Mouse (Mus musculus) brain, embryonic 14.5 days (tissue): ENCODE results near the gene Vps13a. TPM values are rescaled to one million over a fixed set of nuclear protein-coding genes. Genes with fewer than 3 reads are reported as not detected.
"Not testable (repeated sequence)": the region's sequence is repeated elsewhere in the genome, so short reads cannot be mapped to it uniquely, and the experiment has no call there.

Experiments
- DNase-seq: peaks from one replicate; pipeline ENCODE4 v3.0.0-alpha.2; 2011; ENCODE audit warnings: low read depth
- CTCF ChIP-seq: fragments of 200-500 bp; IDR thresholded peaks from 2 replicates; pipeline ENCODE4 v1.5.1; 2012; ENCODE audit warnings: inconsistent platforms, mild to moderate bottlenecking, moderate library complexity, borderline replicate concordance; ENCODE audit not compliant: insufficient read depth, insufficient read length; ENCODE audit errors: extremely low read depth
- POLR2A ChIP-seq: fragments of 200-500 bp; IDR thresholded peaks from 2 replicates; pipeline ENCODE4 v1.6.1; 2012; ENCODE audit warnings: mild to moderate bottlenecking, inconsistent platforms, borderline replicate concordance; ENCODE audit not compliant: poor library complexity, insufficient read depth, insufficient read length, severe bottlenecking; ENCODE audit errors: extremely low read depth
- polyA plus RNA-seq: library from polyadenylated mRNA; depleted of rRNA; stranded (reverse); fragments of >200 nt; gene quantifications from 2 replicates; pipeline ENCODE4 v1.2.3, GENCODE M21; 2012; rRNA removed

Gene Vps13a
- 10.3 and 12.5 TPM in 2 replicates for polyA plus RNA-seq

DNA sequence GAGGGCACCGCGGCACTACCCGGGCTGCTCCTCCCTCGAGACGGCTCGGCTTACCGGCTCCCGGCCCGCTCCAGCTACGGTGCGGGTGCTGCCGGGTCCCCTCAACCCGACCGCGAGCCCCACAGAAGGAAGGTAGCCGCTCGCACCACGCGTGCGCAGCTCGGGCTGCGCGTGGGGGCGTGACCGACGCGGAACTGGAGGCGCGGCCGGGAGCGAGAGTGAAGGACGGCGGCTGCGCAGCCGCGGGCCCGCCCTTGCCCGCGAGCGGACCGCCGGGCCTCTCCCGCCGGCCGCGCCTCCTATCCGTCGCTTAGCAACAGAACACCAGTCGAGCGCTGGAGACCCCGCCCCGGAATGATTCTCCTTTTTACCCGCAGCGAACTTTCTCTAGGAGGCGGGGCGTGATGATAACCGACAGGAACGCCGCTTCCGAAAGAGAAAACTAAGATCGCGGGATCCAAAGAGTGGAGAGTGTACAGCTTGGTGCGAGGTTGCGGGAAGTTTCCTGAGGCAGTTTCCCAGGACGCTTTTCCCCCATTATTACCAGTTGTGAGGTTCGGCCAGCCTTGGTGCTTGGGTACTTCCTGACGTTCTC, at the start of gene Vps13a:
TSS of gene Vps13a (minus strand) at position 144 of the 595 bp plus-strand sequence.
- peak; percentile 96 for DNase-seq
- 0 out of 2 replicates have a peak, but pooled peaks have one; percentile 37 for TF ChIP-seq POLR2A
- no peak for TF ChIP-seq CTCF

DNA sequence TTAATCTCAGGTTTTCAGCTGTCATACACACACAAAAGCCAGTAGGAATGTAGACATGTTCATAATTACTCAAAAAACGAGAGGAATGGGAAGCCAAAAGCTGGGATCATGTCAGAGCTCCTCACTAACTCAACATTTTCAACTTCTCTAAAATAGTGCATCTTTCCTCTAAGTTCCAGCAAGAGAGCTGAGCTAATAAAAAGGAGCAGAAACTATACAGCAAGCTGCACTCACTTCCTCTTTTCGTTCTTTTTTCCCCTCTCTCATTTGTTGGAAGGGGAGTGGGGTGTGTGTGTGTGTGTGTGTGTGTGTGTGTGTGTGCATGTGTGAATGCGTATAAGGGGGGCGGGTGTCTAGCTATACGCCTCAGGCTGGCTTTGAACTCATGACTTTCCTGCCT, 46.9 kb upstream of the Vps13a start:
- TF ChIP-seq POLR2A (no peak), CTCF (no peak)
- DNase-seq: no peak

GRCm38 (mm10) chr19:16825228-16825627, 44.5 kb upstream of the Vps13a start:
- TF ChIP-seq POLR2A (no peak), CTCF (no peak)
- DNase-seq: peak; percentile 72

- TF ChIP-seq POLR2A (no peak), CTCF (no peak)
- no peak for DNase-seq
Observed at GRCm38 (mm10) chr19:16814848-16815247, 34.1 kb upstream of the Vps13a start.

DNA sequence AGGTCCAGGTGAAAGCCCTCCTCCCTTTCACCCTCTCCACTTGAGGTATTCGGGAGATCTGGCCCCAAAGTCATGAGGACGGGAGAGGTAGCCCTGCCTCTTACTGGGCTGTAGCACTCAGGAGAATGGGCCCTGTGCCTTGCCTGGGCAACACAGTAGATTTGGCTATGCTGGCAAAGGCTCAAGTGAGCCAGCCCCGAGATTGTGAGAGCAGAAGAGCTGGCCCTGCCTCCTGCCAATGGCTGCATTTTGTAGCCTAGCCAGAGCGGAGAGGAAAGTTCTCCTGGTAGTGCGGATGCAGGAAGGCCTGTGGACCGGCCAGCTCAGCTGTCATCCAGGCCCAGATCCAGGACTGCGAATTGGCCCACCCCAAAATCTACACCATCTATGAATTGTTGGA, 32.6 kb upstream of the Vps13a start:
- no peak for DNase-seq
- TF ChIP-seq CTCF (no peak), POLR2A (no peak)

- no peak for DNase-seq
Observed at GRCm38 (mm10) chr19:16812072-16812608, 31.4 kb upstream of the Vps13a start.

DNA sequence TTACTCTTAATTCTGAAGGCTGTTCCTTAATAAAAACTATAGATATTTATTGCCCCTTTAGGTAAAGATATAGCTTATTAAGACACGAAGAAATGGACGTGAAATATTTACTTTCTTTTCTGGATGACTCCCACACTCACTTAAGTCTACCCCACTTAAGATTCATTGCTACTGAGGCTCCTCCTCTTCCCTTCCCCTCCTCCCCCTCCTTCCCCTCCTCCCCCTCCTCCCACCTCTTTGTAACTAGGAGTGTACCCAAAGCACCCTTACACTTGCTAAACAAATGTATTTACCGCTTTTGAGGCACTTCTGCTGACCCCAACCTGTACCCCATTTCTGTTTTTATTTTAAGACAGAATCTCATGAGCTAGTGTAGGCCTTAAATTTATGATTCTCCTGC, 24.4 kb upstream of the Vps13a start:
- DNase-seq: no peak
- TF ChIP-seq POLR2A (no peak), CTCF (no peak)

More at GRCm38 (mm10) chr19:16812072-16812608, 31.4 kb upstream of the Vps13a start:
- TF ChIP-seq CTCF (no peak), POLR2A (no peak)

DNA sequence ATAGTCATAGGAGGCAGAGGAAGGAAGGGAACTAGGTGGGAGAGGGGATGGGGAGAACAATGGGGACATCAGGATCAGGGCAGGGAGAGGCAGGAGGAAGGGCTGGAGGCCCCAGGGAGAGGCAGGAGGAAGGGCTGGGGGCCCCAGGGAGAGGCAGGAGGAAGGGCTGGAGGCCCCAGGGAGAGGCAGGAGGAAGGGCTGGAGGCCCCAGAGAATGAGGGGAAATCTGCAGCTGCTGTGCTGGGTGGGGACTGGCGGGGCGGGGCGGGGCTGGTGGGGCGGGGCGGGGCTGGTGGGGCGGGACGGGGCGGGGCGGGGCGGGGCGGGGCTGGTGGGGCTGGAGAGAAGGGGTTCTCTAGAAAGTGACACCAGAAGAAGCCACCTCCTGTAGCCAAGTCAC, 23.8 kb upstream of the Vps13a start:
- DNase-seq: no peak
- no peak for TF ChIP-seq POLR2A
- TF ChIP-seq CTCF: no peak

DNA sequence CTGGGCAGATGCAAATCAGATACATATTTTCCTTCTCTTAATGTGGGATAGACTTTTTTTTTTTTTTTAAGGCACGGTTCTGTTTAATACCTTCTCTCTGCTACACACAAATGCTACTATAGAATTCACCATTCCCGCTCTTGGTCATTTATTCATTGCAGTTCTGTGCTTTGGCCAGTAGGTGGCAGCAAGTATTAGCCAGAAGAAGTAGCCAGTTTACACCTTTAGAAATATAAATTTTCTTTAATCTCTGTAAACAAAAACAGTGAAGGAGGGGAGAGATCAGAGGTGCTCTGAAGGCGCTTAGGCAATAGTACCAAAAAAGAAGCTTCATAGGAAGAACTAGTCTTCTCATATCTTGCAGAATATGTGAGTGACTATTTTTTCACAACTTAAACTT, 22.0 kb upstream of the Vps13a start:
- peak; percentile 68; the same call in 1 of the 2 replicates for TF ChIP-seq CTCF
- TF ChIP-seq POLR2A: no peak
- peak; percentile 71 for DNase-seq

GRCm38 (mm10) chr19:16802123-16802522, 21.4 kb upstream of the Vps13a start:
- DNase-seq: no peak
- TF ChIP-seq POLR2A (no peak), CTCF (no peak)

DNA sequence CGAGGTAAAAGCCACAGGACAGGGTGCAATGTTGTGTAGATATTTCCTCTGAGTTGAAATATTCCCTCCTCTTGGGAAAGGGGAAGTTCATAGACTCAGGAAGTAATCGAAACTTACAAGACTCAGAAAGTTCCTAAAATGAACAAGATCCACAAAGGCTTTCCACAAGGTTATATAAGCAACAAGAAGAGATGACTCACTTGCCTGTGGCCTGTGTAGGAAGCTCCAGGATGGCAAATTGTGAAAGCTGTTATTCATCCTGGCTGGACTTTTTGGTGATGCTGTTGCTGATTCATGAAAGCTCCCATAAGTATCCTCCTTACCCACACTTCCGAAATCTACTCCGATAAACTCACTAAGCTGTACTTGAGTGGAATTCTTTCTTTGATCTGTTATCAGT, 17.2 kb upstream of the Vps13a start:
- no peak for DNase-seq
- no peak for TF ChIP-seq CTCF
- TF ChIP-seq POLR2A: no peak

DNA sequence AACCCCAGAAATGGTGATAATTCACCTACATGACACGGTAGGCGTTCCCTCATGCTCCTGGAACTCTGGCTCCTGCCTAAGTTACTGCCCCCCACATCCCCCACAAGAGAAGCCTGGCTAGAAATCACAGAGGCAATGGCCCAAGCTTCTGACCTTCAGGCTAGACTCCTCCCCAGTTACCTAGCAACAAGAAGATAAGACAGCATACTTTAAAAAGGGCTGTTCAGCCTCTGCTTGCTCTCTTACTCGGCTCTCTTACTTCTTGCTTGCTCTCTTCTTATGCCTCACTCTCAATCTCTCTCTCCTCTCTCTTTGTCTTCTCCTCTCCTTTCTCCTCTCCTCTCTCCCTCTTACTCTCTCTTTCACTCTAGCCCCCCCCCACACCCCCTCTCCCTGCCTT, 13.8 kb upstream of the Vps13a start:
- DNase-seq: not testable (repeated sequence)

DNA sequence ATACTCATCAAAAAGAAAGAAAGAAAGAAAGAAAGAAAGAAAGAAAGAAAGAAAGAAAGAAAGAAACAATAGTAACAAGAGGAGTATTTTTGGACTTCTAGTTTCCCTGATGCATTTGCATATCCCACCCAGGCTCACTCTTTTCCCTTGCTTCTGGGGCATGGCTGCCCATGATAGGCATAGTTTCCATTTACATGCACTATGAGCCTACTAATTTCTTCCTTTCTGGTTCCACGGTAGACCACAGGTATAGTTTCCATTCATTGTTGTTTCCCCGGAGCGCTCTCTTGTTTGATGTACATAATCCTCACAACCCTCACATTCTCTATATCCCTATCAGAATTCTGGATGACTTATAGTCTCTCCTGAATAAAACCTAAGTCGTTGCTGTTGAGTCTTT, 9.2 kb upstream of the Vps13a start:
- TF ChIP-seq CTCF (no peak), POLR2A (no peak)
- no peak for DNase-seq

DNA sequence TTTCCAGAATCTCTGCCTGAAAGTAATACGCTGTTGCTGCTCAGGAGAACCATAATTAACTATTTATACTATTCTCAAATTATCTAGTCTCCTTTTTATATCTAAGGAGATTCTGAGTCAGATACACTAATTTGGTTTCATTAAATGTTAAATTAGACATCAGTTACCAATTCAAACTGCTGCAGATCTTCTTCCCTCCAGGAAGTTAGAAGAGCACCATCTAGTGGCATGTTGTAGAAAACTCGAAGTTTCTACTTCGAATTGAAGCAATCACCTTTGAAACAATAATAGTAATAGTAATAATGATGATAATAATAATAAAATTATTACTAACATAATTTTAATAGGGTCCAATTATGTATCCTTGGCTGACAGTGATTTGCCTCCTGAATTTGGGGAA, 4.1 kb upstream of the Vps13a start:
- DNase-seq: peak; percentile 63

DNA sequence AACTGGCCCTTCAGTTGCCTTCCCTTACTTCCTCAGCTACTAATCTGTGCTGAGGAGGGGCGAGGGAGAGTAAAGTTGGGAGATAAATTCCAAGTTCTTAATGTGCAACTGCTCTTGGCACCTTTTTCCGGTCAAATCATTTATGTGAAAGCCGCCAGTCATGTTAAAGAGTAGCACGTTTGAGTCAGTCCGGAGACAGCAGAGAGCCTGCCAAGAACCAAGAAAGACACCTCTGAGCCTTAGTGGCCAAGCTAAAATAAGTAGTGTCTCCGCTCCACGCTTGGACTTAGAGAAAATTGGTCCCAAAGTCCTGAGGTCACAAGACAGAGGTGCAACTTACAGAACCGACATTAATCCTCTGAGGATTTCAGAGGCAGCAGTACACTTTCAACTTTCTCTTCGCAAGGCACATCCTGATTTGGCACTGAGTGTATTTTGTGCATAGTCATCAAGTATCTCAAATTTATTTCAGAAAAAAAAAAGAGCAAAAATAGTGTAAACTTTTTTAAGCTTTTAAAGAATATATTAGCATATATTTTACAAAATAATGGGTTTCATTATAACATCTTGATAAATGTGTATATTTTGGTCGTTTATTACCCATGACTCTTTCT, 780 bp upstream of the Vps13a start:
- no peak for TF ChIP-seq POLR2A
- TF ChIP-seq CTCF: no peak
- no peak for DNase-seq

More for the DNA sequence above, 4.1 kb upstream of the Vps13a start:
- TF ChIP-seq CTCF: no peak
- TF ChIP-seq POLR2A: no peak

GRCm38 (mm10) chr19:16780251-16780783, 416 bp downstream of the Vps13a start:
- peak; percentile 37 for DNase-seq
- TF ChIP-seq CTCF (no peak), POLR2A (no peak)
